Mouse (Mus musculus) stomach, postnatal 0 days (tissue): ENCODE measurements around the gene Accs. TPM values are rescaled to one million over a fixed set of nuclear protein-coding genes. Genes with fewer than 3 reads are reported as not detected.
A peak's percentile ranks its signal among the peaks of the same experiment; 100 is the strongest.

Experiments used
- ATAC-seq: fragments of 200-750 bp; cut with Nextera tagmentation; 2 replicates; pipeline ENCODE4 v1.8.0; 2017; ENCODE audit not compliant: low FRiP score, low TSS enrichment
- DNase-seq: peaks from one replicate; pipeline ENCODE4 v3.0.0-alpha.2; 2016; ENCODE audit warnings: low spot score
- H3K27ac ChIP-seq: fragments of 300-500 bp; sonication (generic); replicated peaks from 2 replicates; pipeline ENCODE4 v1.5.1; 2014; ENCODE audit warnings: mild to moderate bottlenecking, control low read depth
- H3K27me3 ChIP-seq: fragments of 300-500 bp; sonication (generic); 2 replicates; pipeline ENCODE4 v1.6.1; 2014; ENCODE audit warnings: low read length; ENCODE audit not compliant: control insufficient read depth, insufficient read depth
- H3K36me3 ChIP-seq: fragments of 300-500 bp; sonication (generic); 2 replicates; pipeline ENCODE4 v1.6.1; 2014; ENCODE audit warnings: low read length, mixed read lengths; ENCODE audit not compliant: control insufficient read depth, insufficient read depth
- H3K4me1 ChIP-seq: fragments of 300-500 bp; sonication (generic); replicated peaks from 2 replicates; pipeline ENCODE4 v1.6.1; 2014; ENCODE audit warnings: antibody characterized with exemption; ENCODE audit not compliant: control insufficient read depth, insufficient read depth
- H3K4me2 ChIP-seq: fragments of 300-500 bp; sonication (generic); replicated peaks from 2 replicates; pipeline ENCODE4 v1.6.1; 2014; ENCODE audit warnings: low read depth, mild to moderate bottlenecking, control low read depth, moderate library complexity
- H3K4me3 ChIP-seq: fragments of 300-500 bp; sonication (generic); 2 replicates; pipeline ENCODE4 v1.5.1; 2014; ENCODE audit warnings: low read depth, low read length, control low read depth
- H3K9ac ChIP-seq: fragments of 300-500 bp; sonication (generic); 2 replicates; pipeline ENCODE4 v1.6.1; 2014; ENCODE audit warnings: mild to moderate bottlenecking, low read length, control low read depth, mixed read lengths
- H3K9me3 ChIP-seq: fragments of 300-500 bp; sonication (generic); 2 replicates; pipeline ENCODE4 v1.6.1; 2016; ENCODE audit warnings: low read length; ENCODE audit not compliant: control insufficient read depth
- CTCF ChIP-seq: IDR thresholded peaks from 2 replicates; pipeline ENCODE4 v1.5.1; 2016; ENCODE audit warnings: antibody characterized with exemption, low read depth, mild to moderate bottlenecking, moderate library complexity
- EP300 ChIP-seq: optimal IDR thresholded peaks from 2 replicates; pipeline ENCODE3; 2016; ENCODE audit warnings: antibody characterized with exemption
- WGBS: fragments of 180-500 bp; shearing (Covaris S2); extraction: QIAGEN DNeasy Blood & Tissue Kit; methylation state at CpG from one replicate; pipeline ENCODE4 v1.1.7; 2014; 5-methylcytosine and 5-hydroxymethylcytosine counted together
- polyA plus RNA-seq: library from polyadenylated mRNA; unstranded; fragments of >200 nt; fragmentation: Nextera tagmentation; extraction: Ambion mirVana; gene quantifications from 2 replicates; pipeline ENCODE4 v1.2.1, GENCODE M21; 2015

Gene Accs
- polyA plus RNA-seq, 1 experiment from 2014 or later = 4.7 TPM

GRCm38 (mm10) chr2:93874606-93875005 lies 24.9 kb upstream of the Accs start:
- Histone ChIP-seq H3K36me3 (no peaks in the 10 kb centered on the region), H3K4me2 (no peak overlapping the region), H3K9me3 (no peaks in the 10 kb centered on the region), H3K4me1 (no peaks in the 10 kb centered on the region; the same call in none of the 2 replicates), H3K27ac (no peak overlapping the region; the same call in 1 of the 2 replicates), H3K4me3 (no peak overlapping the region), H3K27me3 (no peaks in the 10 kb centered on the region), H3K9ac (no peak overlapping the region)
- peak; percentile 48; the same call in 1 of the 2 replicates for ATAC-seq
- no peak for TF ChIP-seq EP300
- no peak for TF ChIP-seq CTCF
- DNase-seq = no peak
- 90% methylated on average over 3 of the region's 3 CpGs for WGBS

GRCm38 (mm10) chr2:93874227-93874514 lies 24.4 kb upstream of the Accs start:
- ATAC-seq = no peak
- 30% methylated on average over 2 of the region's 2 CpGs for WGBS
- Histone ChIP-seq H3K36me3 (no peaks in the 10 kb centered on the region), H3K4me1 (no peaks in the 10 kb centered on the region; the same call in none of the 2 replicates), H3K9ac (no peak overlapping the region), H3K9me3 (no peaks in the 10 kb centered on the region), H3K27me3 (no peaks in the 10 kb centered on the region), H3K4me2 (no peak overlapping the region), H3K4me3 (no peak overlapping the region), H3K27ac (peak overlapping the region; percentile 49; the same call in 1 of the 2 replicates)
- TF ChIP-seq EP300 (no peak), CTCF (no peak)
- DNase-seq = no peak

- no peaks in the 10 kb centered on the region for H3K27me3 ChIP-seq
- 19% methylated on average over 11 of the region's 12 CpGs for WGBS
- H3K27ac ChIP-seq = peak overlapping the region; percentile 49
- no peak overlapping the region for H3K4me3 ChIP-seq
- TF ChIP-seq EP300 (no peak), CTCF (no peak)
- H3K4me1 ChIP-seq = no peaks in the 10 kb centered on the region; the same call in none of the 2 replicates
- no peaks in the 10 kb centered on the region for H3K9me3 ChIP-seq
- ATAC-seq (no peak), DNase-seq (no peak)
- no peak overlapping the region for H3K4me2 ChIP-seq
- H3K9ac ChIP-seq = no peak overlapping the region
- no peaks in the 10 kb centered on the region for H3K36me3 ChIP-seq
These were observed 23.9 kb upstream of the Accs start for GRCm38 (mm10) chr2:93873449-93874226.

- ATAC-seq (no peak), DNase-seq (no peak)
- Histone ChIP-seq H3K36me3 (no peaks in the 10 kb centered on the region), H3K27ac (no peak overlapping the region), H3K4me3 (no peak overlapping the region), H3K4me1 (no peaks in the 10 kb centered on the region; the same call in none of the 2 replicates), H3K4me2 (no peak overlapping the region), H3K27me3 (no peaks in the 10 kb centered on the region), H3K9me3 (no peaks in the 10 kb centered on the region), H3K9ac (no peak overlapping the region)
- TF ChIP-seq CTCF (no peak), EP300 (no peak)
- WGBS = 76% methylated on average over 7 of the region's 7 CpGs
These were observed 22.5 kb upstream of the Accs start for GRCm38 (mm10) chr2:93872257-93872656.

GRCm38 (mm10) chr2:93871411-93871925 lies 21.7 kb upstream of the Accs start:
- Histone ChIP-seq H3K4me1 (no peaks in the 10 kb centered on the region; the same call in none of the 2 replicates), H3K9ac (no peak overlapping the region), H3K4me3 (no peak overlapping the region), H3K4me2 (no peak overlapping the region), H3K27ac (no peak overlapping the region), H3K9me3 (no peaks in the 10 kb centered on the region), H3K36me3 (no peaks in the 10 kb centered on the region), H3K27me3 (no peaks in the 10 kb centered on the region)
- no peak for DNase-seq
- no peak for ATAC-seq
- TF ChIP-seq EP300 (no peak), CTCF (no peak)
- WGBS = 81% methylated on average over 4 of the region's 4 CpGs

- no peaks in the 10 kb centered on the region for H3K9me3 ChIP-seq
- no peak overlapping the region for H3K4me2 ChIP-seq
- H3K36me3 ChIP-seq = no peaks in the 10 kb centered on the region
- ATAC-seq = no peak
- DNase-seq = peak; percentile 66
- no peak overlapping the region for H3K4me3 ChIP-seq
- no peak overlapping the region for H3K27ac ChIP-seq
- H3K27me3 ChIP-seq = no peaks in the 10 kb centered on the region
- WGBS = 48% methylated on average over 4 of the region's 4 CpGs
- peak; percentile 77 for TF ChIP-seq CTCF
- TF ChIP-seq EP300 = no peak
- no peaks in the 10 kb centered on the region; the same call in 1 of the 2 replicates for H3K4me1 ChIP-seq
- H3K9ac ChIP-seq = no peak overlapping the region
These were observed 21.1 kb upstream of the Accs start for GRCm38 (mm10) chr2:93870842-93871241.
